Mouse (Mus musculus) WW6 (cell line): ENCODE measurements around the gene Olfr877.

Experiments used
- DNase-seq: peaks from one replicate; pipeline ENCODE4 v3.0.0-alpha.2; 2013; ENCODE audit warnings: low read depth, low spot score

Gene Olfr877

GRCm38 (mm10) chr9:37853969-37854368 lies at the start of gene Olfr877:
Gene Olfr877, plus strand, starts transcription at chr9:37854269.
- no peak for DNase-seq

DNA sequence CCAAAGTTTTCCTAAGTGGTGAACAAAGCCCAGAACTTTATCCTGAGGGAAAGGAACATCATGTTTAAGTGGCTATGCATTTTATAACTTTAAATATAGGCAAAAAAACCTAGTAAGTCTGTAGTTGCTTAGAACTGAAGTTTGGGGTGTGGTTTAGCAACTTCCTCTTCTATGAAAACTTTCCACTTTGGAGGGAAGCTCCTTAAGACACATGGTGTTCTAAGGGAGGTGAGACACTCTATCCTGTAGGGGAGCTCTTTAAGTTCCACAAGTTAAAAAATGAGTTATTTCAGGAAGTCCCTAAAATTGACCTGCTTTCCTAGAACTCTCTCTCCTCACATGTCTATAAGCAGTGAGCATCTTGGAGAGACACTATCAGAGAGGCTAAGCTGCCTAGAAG lies 46.8 kb upstream of the Olfr877 start:
- DNase-seq, result no peak

GRCm38 (mm10) chr9:37808456-37808855 lies 45.6 kb upstream of the Olfr877 start:
- DNase-seq, result no peak

DNA sequence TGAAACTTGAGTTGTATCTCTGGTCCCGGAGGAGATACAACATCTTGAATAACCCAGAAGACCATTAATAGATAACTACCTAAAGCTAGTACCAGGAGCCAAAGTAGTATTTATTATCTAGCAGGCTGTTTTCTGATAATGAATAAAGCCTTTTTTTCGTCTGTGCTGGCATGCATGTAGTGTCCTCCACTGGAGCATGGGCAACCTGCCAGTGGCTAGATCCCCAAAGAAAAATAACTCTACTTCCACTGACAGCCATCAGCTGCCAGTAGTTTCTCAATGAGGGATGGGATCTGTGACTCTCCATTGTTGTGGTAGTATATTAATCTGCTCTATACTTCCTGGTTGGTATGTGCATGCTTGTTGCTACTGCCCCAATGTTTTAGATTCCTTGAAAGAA lies 45.1 kb upstream of the Olfr877 start:
- no peak for DNase-seq

DNA sequence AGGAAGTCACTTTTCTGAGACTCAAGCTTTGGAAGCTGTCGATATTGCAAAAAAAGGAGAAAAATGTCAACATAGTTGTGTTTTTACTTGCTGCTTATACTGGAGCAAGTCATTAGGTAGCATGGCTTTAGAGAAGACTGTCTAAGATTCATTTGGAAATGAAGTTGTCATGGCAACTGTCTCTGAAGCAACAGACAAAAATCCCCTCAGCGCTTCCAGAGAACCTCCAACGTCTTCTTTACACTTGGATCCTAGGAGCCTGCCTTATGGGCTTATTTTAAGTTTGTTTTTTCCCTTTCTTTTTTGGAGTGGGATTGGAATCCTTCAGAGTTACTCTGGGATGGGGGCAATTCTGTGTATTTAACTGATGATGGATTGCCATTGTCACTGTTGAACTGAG lies 39.4 kb upstream of the Olfr877 start:
- DNase-seq, result no peak

DNA sequence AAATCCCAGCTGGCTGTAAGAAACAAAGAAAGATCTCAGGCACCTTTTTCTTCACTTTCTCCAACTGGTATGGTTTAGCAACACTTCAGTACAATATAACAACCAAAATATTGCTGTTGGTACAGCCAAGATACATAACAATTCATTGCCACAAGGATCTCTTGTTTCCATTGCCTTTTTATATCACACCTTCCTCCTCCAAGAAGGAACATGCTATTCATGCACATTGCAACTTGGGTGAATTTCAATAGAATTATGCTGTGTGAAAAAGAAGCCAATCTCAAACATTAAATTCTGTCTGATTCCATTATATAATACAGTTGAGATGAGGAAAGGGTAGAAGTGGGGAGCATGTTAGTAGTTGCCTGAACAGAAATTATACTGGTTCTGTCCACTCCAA lies 24.2 kb upstream of the Olfr877 start:
- DNase-seq, result no peak

- no peak for DNase-seq
These were observed 20.7 kb upstream of the Olfr877 start for GRCm38 (mm10) chr9:37833341-37833740.

DNA sequence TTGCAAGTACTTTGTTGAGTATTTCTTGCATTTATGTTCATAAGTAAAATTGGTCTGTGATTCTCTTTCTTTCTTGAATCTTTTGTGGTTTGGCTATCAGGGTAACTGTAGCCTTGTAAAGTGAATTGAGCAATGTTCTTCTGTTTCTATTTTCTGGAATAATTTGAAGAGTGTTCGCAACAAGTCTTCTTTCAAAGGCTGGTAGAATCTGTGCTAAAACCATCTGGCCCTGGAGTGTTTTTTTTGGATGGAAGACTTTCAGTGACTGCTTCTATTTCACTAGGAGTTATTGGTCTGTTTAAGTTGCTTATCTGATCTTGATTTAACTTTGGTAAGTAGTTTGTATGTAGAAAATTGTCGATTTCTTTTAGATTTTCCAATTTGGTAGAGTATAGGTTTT lies 4.8 kb upstream of the Olfr877 start:
- DNase-seq, result no peak

- no peak for DNase-seq
These were observed 9.3 kb downstream of the Olfr877 start for GRCm38 (mm10) chr9:37863325-37863724.

DNA sequence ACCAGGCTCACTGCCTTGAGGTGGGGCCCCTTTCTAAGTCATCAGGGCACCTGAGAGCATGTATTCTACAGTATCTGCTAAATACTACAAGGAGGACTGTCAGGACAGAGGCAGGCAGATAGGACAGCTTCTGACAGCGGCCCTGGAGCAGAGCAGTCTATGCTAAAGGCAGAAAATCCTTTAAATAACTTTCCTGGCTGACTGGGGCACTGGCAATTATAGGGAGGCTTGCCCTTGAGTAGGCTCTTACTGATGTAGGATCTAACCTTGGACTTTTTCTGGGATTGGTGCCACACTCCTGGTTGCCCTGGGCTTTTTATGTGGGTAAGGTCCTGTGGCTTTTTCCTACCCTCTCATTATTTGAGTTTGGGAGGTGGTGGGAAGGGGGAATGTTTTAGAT lies 16.2 kb downstream of the Olfr877 start:
- no peak for DNase-seq

- DNase-seq, result no peak
These were observed 17.0 kb downstream of the Olfr877 start for GRCm38 (mm10) chr9:37871097-37871496.

DNA sequence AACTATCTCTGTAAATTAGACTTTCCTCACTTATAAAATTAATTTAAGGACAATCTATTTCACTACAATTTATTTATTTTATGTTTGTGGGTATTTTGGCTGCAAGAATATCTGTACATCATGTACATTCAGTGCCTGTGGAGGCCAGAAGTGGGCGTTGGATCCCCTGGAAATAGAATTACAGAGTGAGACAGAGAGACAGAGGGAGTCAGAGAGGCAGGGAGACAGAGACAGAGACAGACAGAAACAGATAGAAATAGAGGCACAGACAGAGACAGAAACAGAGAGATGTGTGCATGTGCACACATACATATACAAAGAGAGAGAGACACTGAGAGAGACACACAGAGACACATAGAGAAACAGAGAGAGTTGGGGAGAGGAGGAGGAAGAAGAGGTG lies 17.5 kb downstream of the Olfr877 start:
- DNase-seq, result no peak

GRCm38 (mm10) chr9:37890960-37891359 lies 36.9 kb downstream of the Olfr877 start:
- no peak for DNase-seq

DNA sequence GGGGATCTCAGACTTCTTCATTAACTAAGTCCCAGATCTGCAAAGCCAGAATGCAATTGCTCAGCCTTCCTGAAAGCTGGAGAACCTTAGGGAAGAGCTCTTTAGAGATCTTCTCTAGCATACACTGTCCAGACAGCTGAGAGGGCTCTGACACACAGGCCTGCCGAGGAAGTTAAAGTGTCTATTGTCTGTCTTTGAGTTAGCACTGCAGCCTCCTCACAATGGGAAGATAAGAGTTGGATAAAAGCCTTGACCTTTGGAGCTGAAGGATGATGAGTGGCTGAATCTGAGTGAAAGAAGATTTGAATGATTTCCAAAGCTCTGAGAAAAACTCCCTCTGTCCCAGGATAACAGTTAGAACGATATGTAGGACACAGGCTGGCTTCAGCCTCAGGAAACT lies 42.6 kb downstream of the Olfr877 start, which contains the start of gene Olfr145:
TSS of gene Olfr145 (plus strand) at position 64 of the 400 bp plus-strand sequence.
- no peak for DNase-seq

- no peak for DNase-seq
These were observed 51.5 kb downstream of the Olfr877 start for GRCm38 (mm10) chr9:37905555-37905954.
